Mouse (Mus musculus) testis, postnatal 14 days (tissue): ENCODE results near the gene Scaf1.

ENCODE experiments used
- DNase-seq: peaks from one replicate; pipeline ENCODE4 v3.0.0; 2021; ENCODE audit warnings: low spot score

Scaf1 gene

DNA sequence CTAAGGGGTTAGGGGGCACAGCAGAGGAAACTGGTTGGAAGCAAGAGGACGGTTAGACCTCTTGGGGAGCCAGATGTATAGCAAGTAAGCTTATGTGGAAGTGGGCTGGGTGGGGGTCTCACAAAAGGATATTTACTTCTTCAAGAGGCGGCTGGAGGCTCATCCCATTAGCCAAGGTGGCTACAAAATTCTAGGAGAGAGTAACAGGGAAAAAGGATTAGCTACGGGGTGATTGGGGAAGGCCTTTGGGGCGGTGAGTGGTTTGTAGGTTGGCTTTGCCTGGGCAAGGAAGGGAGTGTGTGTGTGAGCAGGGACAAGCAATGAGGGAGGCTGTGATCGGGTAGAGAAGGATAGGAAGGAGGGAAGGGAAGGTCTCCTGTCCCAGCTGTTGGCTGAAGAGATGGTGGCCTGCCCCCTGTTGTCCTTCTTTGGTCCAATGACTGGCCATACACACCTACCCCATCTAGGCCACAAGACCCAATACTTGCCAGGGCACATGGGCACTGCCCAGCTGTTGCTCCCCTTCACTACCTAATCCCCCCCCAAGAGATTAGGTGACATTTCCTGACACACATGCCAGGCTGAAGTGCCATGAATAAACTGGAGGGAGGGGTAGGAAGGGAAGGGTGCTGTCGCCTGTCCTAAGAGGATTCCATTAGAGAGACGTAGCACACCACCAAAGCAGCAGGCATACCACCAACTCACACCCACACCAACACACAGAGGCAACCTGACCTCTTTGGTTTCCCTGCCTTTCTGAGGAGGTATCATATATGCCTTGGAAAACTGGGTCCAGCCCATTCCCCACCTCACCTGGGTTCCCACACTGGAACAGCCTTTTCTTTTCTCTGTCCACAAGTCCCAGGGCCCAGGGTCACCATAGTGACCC is 32.0 kb downstream of the Scaf1 start:
- no peak for DNase-seq

DNA sequence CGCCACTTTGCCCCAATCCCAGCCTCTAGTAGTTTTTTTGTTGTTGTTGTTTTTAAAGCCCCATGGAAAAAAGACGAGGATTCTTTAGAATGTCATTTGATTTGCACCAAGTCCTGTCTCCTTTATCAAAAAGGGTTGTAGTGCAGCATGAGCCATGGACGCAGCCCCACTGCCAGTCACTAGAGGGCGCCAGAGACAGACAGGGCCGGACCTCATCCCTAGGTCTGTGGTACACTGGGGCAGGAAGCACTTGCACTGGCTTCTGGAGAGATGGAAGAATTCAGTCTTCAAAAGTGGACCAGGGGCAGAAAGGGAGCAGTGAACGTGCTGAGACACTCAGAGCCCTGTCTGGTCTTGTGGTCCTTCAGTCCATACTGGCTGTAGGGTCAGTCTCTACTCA is 33.1 kb downstream of the Scaf1 start:
- DNase-seq = peak; percentile 74

DNA sequence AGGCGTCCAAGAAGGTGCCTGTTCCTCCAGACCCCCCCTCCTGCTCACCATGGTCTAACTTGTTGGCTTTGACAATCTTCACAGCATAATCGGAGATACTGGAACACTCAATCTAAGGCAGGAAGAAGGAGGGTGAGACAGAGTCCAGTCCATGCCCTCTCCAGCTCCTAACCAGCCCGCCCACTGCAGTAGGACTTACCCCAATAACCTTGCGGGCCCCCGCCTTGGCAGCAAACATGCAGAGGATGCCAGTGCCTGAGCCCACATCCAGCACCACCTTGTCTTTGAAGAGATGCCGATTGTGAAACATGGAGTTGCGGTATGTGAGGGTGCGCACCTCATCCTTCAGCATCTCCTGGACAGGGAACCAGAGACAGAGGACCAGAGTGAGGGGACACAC is 34.6 kb downstream of the Scaf1 start:
- DNase-seq = no peak

DNA sequence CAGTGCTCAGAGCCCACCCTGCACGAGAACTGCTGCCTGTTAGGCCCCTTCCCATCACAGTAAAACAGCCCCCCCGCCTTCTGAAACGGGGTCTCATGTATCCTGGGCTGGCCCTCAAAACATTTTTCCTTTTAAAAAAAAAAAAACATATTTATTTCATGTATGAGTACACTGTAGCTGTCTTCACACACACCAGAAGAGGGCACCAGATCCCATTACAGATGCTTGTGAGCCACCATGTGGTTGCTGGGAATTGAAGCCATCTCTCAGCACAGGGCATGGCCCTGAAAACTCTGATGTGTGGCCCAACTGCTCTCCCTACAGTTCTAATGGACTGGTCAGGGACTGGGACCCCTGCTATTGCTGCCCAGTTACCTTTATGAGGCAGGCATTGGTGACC is 37.9 kb downstream of the Scaf1 start:
- no peak for DNase-seq

DNA sequence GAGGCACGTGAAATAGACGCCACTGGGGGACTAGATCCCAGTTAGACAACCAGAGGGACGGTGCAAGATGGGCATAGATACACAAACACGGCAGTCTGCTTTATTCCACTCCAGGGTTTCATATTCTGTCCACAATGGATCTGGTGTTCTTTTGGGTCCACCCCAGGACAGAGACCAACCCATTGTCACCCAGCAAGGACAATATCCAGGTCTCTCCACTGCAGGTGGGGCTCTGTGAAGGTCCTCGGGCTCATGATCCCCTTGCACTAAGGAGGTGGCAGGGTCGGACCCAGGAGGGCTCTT is 41.1 kb downstream of the Scaf1 start:
- DNase-seq = no peak

DNA sequence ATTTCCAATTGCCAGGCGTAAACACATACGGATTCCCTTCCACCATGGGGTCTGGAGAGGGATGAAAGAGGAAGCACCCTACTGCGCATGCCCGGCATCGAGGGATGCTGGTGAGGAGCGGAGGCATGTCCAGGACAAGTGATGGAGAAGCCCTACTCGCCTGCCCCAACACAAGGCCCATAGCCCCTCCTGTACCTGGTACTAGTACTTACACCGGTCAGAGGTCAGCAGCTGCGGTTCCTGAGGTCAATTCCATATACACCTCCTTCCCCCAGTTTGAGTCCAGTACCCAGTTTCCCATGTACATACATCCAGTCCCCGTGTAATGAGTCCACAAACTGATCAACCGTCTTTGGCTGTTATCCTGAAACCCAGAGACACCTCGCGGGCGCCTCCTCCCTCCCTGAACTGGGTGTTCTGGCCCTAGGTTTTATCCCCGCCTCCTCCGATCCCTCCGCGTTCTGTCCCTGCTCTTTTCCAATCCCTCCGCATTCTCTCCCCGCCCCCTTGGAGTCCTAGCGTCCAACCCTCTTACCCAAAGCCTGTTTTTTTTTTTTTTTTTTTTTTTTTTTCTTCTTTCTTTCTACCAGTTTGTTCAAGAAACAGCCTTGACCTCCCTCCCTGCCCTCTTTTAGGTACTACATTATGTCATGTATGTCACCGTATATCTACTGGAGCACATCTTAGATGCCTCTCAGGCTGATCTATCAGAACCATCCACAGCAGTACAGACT is 41.6 kb downstream of the Scaf1 start, which contains the start of gene Cpt1c:
TSS of gene Cpt1c (minus strand) at position 469 of the 734 bp plus-strand sequence.
- peak; percentile 85 for DNase-seq

DNA sequence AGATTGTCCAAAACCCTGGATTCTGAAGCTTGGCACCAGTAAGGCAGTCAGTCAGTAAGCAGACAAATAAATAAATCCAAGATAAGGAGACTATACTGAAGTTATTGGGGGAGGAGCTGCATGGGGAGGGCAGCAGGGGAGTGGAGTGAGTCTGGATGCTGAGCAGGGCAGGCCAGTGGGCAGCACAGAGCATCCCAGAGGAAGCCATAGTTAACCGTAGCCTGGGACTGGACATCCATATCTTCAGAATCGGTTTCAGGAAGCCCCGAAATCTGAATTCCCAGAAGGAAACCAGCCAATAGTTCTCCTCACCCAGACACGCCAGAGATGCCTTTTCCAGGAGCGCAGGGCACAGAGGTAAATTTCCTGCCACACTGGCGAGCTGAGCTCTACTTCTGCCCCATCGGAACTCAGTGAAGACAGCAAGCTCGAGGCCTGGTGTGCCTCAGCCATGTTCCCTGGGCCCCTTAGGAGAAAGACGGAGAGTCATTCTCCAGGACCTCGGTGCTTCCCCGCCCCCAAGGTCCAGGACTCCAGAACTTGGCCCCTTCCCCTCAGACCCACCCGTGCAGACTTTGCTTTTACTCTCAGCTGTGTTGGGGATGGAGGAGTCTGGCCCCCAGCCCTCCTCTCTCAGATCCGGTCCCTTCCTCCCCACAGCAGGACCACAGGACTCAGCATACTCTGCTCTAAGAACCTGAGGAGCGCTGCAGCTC is 42.6 kb downstream of the Scaf1 start:
- DNase-seq = no peak

DNA sequence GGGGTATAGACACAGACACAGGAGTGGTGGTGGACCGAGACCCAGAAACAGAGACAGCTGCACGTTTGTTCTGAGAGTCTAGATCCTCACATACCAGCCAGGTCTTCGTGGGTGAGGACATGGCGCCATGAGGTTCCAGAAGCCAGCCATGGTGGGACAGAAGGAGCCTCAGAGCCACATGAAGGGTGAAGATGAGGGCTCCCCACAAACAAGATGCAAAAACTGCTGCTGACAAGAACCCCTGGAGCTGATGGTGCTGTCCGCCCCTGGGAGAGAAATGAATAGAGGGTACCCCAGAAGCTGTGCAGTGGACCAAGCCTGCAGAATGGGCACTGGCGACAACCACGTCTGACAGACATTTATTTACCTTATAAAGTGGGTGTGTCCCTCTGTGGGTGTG is 45.0 kb downstream of the Scaf1 start:
- no peak for DNase-seq

DNA sequence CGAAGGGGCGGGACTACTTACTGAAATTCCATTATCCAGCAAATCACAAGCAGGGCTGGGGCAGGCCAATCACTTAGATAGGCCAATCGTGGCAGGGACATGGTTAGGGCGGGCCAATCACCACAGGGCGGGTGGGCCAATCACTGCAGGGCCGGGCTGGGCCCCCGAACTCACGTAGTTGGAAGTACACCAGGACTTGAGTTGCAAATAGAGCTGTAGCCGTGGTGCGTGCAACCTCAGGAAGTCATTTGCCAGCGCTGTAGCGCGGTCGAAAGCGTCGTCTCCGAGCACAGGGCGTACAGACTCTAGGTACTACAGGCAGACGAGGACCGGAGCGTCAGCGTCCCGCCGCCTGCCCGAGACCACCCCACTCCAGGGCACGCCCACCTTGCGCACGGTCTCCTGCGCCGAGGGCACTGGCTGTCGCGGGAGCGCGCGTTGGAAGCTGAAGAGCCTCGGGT is 45.9 kb downstream of the Scaf1 start:
- DNase-seq = peak; percentile 90

DNA sequence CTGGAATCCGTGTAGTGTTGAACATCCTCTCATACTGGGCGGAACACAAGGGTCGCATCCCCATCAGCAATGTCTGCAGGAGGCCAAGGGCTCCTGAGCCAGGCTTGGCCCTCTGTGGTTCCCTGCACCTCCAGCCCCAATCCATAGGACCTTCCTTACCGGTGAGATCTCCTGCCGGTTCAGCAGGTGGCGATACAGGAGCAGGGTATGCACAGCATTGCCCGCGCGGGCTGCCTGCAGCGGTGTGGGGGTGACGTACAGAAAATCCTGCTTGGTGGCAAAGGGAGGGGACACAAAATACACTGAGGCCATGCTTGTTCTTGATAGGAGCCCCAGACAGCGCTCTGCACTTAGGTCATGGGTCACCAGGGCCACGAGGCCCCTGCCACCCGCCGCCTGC is 49.5 kb downstream of the Scaf1 start:
- DNase-seq = no peak

DNA sequence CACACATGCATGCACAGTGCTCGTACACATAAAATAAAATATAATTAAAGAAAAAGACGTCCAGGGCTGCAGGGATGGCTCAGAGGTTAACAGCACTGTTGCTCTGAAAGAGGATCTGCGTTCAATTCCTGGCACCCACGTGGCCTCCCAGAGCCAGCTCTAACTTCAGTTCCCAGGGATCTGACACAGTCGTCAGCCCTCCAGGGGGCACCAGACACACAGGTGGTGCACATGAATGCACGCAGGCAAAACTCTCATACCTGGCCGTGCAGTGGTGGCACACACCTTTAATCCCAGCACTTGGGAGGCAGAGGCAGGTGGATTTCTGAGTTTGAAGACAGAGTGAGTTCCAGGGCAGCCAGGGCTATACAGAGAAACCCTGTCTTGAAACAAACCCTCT is 50.2 kb downstream of the Scaf1 start:
- no peak for DNase-seq

DNA sequence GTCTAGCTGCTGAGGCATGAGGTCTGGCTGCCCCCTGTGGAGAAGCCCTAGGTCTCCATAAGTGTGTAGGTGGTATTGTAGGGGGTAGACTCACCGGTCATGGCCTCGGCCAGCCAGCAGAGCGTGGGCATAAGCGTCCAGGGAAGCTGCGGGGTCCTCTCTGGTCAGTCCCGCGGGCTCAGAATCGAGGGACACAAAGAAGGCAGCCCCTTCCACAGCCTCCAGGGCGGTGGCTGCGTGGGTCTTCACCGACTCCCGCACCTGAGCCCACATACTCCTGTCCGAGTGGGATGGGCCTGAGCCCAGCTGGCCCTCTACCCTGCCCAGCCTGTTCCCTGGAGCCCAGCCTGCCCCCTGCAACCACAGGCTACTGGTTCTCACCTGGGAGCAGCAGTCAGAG is 51.2 kb downstream of the Scaf1 start:
- DNase-seq = no peak

DNA sequence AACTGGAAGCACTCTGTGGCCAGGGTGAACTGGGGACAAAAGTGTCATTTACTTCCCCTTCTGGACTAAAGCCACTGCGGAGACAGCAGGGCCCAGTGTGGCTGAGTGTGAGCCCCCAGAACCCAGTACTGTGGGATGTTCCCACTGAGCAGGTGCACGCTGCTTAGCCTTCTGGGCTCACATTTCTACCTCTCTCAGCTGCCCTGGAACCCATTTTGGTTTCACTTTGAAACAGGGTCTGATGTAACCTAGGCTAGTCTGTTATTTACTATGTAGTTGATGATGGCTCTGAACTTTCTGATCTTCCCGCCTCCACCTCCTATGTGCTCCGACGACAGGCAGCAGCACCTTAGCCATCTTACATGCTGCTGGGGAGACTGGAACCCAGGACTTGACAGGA is 53.3 kb downstream of the Scaf1 start:
- no peak for DNase-seq

DNA sequence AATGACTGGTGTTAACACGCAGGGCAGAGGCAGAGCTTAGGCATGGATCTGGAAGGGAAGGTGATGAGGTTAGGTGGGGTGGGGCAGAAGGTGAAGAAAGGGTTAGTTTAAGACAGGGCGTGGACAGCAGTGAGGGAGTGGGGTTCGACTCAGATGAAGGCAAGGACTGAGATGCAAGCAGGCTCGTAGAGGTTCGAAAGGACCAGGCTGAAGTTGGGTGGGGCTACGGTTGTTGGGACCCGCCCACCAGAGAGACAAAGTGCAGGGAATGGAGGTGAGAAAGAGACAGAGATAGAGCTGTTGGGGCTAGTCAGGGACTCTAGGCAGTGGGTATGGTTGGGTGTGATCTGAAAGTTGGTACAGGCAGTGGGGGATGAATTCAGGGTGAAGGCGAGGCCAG is 53.8 kb downstream of the Scaf1 start:
- DNase-seq = no peak

DNA sequence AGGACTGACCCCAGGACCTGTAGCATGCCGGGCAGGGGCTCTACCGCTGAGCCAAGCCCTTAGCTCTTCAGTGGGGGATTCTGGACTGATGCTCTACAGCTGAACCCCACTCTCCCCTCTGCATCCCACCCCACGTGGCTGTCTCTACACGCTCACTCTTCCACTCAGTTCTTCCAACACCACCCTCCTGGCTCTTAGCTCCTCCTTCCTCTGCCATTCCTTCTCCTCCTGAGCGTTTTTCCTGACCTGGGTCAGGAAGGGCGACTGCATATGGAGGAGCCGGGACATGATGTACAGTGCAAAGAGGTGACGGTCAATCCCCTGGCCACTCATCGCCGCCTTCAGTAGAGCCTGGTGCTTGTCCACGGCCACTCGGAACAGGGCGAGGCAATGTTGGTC is 55.7 kb downstream of the Scaf1 start:
- peak; percentile 4 for DNase-seq

DNA sequence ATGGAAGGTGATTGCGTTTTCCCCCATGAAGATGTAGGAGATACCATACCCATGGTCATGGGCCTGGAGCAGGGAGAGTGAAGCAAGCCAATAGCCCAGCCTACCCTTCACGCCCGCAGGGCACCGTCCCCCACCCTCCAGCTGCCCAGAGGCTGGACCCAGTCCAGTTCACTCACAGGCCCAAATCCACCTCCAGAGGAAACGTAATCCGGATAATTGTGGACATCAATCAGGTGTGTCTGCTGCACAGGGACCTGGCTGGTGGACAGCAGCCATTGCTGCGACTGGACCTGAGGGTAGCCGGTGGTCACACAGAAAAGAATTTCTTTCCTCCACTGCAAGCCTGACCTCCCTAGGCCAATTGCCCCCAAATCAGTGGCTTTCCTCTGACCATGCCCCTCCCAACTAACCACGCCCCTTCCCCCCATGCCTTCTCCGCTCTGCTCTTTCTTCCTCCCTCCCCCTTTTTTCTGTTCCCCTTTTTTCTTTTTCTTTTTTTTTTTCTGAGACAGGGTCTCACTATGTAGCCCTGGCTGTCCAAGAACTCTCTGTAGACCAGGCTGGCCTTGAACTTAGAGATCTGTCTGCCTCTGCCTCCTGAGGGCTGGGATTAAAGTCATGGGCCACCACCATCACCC is 56.2 kb downstream of the Scaf1 start:
- no peak for DNase-seq

DNA sequence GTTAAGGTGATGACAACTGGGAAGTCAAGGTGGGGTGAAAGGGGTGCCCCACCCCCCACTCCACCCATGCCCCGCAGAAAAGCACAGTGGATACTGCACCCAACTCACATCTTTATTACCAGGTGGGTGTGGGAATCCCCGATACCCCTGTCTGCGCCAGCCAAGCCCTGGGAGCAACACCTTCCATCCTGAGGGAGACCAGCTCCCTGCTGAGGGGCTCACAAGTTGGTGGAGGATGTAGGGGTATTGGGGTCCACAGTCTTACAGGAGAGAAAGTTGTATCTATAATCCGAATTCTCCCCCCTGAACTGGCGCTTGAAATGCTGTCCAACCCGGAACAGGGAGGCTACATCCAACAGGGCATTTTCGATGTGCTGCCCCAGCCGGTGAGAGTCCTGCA is 56.9 kb downstream of the Scaf1 start:
- no peak for DNase-seq

DNA sequence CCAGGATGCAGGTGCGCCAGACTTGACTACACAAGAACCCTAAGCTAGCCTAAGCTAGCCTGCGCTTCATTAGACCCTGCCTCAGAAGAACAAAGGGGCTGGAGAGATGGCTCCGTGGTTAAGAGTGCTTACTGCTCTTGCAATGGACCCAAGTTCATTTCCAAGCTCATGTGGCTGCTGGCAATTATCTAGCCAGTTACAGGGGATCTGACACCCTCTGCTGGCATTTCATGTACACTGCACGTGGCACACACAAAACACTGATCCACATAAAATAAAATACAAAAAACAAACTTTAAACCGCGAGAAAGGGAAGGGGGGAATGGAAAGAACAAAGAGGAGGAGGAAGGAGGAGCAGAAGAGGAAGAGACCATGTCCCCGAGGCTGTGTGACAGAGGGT is 58.0 kb downstream of the Scaf1 start:
- DNase-seq = no peak

DNA sequence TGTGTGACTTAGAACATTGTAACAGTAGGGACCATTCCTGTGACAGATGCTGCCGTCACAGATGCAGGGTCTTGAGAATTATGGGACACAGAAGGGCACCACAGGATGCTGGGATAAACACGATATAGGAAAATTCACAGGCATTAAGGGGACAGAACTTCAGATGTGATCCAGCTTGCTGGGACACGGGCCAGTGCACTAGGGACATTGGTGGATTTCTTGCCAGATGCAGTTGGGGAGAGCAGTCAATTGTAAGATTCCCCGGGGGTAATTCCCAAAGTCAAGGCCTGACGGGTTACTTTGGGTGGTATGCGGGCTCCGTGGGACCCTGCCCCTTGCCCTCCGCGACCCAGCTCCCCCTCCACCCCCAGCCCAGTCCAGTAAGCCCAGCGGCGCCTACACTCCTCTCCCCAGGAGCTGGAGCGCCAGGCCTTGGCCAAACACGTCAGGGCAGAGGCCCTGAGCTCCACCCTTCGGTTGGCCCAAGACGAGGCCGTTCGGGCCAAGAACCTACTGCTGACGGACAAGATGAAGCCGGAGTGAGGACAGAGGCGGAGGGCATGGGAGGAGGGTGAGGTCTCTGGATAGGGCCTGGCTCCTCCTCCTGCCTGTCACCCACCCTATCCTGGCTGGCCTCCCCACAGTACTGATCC is 58.9 kb downstream of the Scaf1 start:
- DNase-seq = peak; percentile 56

DNA sequence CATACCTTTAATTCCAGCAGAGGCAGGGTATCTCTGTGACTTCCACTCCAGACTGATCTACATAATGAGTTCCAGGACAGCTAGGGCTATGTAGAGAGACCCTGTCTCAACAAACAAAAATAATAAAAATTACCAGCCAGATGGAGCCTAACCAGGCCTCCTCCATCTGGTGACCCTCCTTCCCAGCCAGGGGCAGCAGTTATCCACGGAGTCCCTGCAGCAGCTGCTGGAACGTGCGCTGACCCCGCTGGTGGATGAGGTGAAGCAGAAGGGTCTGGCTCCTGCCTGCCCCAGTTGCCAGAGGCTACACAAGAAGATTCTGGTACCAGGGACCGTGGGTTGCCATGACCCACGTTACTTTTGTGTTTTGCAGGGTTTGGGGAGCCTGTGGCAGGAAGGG is 59.9 kb downstream of the Scaf1 start:
- no peak for DNase-seq

DNA sequence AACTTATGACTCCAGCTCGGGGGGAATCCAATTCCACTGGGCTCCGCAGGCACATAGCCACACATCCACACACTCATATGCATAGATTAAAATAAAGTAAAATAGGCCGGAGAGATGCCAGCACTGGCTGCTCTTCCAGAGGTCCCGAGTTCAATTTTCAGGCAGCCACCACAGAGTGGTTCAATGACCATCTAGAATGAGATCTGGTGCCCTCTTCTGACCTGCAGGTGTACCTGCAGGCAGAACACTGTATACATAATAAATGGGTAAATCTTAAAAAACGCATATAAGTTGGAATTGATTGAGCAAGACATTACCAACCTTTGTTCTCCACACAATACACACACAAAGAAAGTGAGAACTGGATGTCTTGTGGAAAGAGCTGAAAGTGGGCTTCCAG is 60.5 kb downstream of the Scaf1 start:
- DNase-seq = no peak
